Mouse (Mus musculus): ENCODE measurements around the gene Washc3.

GRCm38 (mm10) chr10:88166158-88166557 is 34.7 kb upstream of the Washc3 start:
- TF ChIP-seq CTCF (IDR thresholded peaks at IDR 0.05; ENCODE audit: low read depth, low read length) (no peak), GATA1 (IDR thresholded peaks at IDR 0.05; ENCODE audit: borderline replicate concordance, low read length) (no peak), GATA2 (IDR thresholded peaks at IDR 0.05; ENCODE audit: borderline replicate concordance, low read depth, low read length) (no peak), TAL1 (conservative IDR thresholded peaks at IDR 0.05; ENCODE audit: low read depth, low read length) (no peak), POLR2AphosphoS5 (IDR thresholded peaks at IDR 0.05; ENCODE audit: insufficient replicate concordance, low read depth, low read length) (no peak)
